Mouse (Mus musculus) cerebellum, adult 9-11 months (tissue): ENCODE measurements around the gene Sorl1.

Experiments
- DNase-seq: peaks from one replicate; pipeline ENCODE4 v3.0.0; 2022

The Sorl1 gene

GRCm38 (mm10) chr9:41951472-41952129 is 172.5 kb downstream of the Sorl1 start:
- DNase-seq = no peak

GRCm38 (mm10) chr9:41950991-41951451 is 173.1 kb downstream of the Sorl1 start:
- DNase-seq = peak; percentile 68

GRCm38 (mm10) chr9:41950109-41950990 is 173.7 kb downstream of the Sorl1 start:
- peak; percentile 63 for DNase-seq

- DNase-seq = no peak
Measured at GRCm38 (mm10) chr9:41949476-41949875, 174.6 kb downstream of the Sorl1 start.

GRCm38 (mm10) chr9:41944964-41945363 is 179.1 kb downstream of the Sorl1 start:
- no peak for DNase-seq

- DNase-seq = peak; percentile 65
Measured at GRCm38 (mm10) chr9:41942970-41943635, 181.0 kb downstream of the Sorl1 start.

GRCm38 (mm10) chr9:41940311-41940853 is 183.7 kb downstream of the Sorl1 start:
- no peak for DNase-seq

GRCm38 (mm10) chr9:41938449-41938848 is 185.6 kb downstream of the Sorl1 start:
- DNase-seq = no peak

GRCm38 (mm10) chr9:41937967-41938348 is 186.1 kb downstream of the Sorl1 start:
- DNase-seq = no peak

GRCm38 (mm10) chr9:41937341-41937966 is 186.6 kb downstream of the Sorl1 start:
- DNase-seq = no peak

GRCm38 (mm10) chr9:41936598-41936997 is 187.5 kb downstream of the Sorl1 start:
- no peak for DNase-seq

GRCm38 (mm10) chr9:41935979-41936378 is 188.1 kb downstream of the Sorl1 start:
- DNase-seq = no peak

GRCm38 (mm10) chr9:41935373-41935971 is 188.6 kb downstream of the Sorl1 start:
- no peak for DNase-seq

- DNase-seq = no peak
Measured at GRCm38 (mm10) chr9:41934848-41935372, 189.2 kb downstream of the Sorl1 start.

GRCm38 (mm10) chr9:41929986-41930385 is 194.1 kb downstream of the Sorl1 start:
- no peak for DNase-seq

GRCm38 (mm10) chr9:41925721-41926120 is 198.4 kb downstream of the Sorl1 start:
- no peak for DNase-seq

- DNase-seq = no peak
Measured at GRCm38 (mm10) chr9:41924140-41924539, 200.0 kb downstream of the Sorl1 start.

GRCm38 (mm10) chr9:41922416-41922815 is 201.7 kb downstream of the Sorl1 start:
- DNase-seq = no peak

GRCm38 (mm10) chr9:41918657-41919380 is 205.3 kb downstream of the Sorl1 start:
- no peak for DNase-seq

- DNase-seq = no peak
Measured at GRCm38 (mm10) chr9:41918155-41918554, 205.9 kb downstream of the Sorl1 start.

GRCm38 (mm10) chr9:41915571-41915970 is 208.5 kb downstream of the Sorl1 start:
- no peak for DNase-seq
